Mouse (Mus musculus) adrenal gland, adult 18-20 months (tissue): ENCODE measurements around the gene Ank3. TPM values are rescaled to one million over a fixed set of nuclear protein-coding genes. Genes with fewer than 3 reads are reported as not detected.
A peak's percentile ranks its signal among the peaks of the same experiment; 100 is the strongest.

Source experiments
- DNase-seq, 2 experiments: peaks; one replicate each; pipeline ENCODE4 v3.0.0; 2021 to 2022; ENCODE audit warnings: low spot score in 2 of 2
- total RNA-seq, 2 experiments: library from RNA; stranded (reverse); gene quantifications; 1 replicate in 1 of 2; 2 replicates in 1 of 2; pipeline ENCODE4 v1.2.3; 2021

The Ank3 gene
- total RNA-seq, 2 experiments from 2014 or later = 10.1 to 11.7 TPM

GRCm38 (mm10) chr10:69919746-69920145 is 521.2 kb downstream of the Ank3 start:
- no peak for DNase-seq

- DNase-seq = no peak
Measured at GRCm38 (mm10) chr10:69922076-69922475, 523.5 kb downstream of the Ank3 start.

GRCm38 (mm10) chr10:69923801-69924200 is 525.2 kb downstream of the Ank3 start:
- no peak for DNase-seq

- no peak for DNase-seq
Measured at GRCm38 (mm10) chr10:69924321-69924720, 525.7 kb downstream of the Ank3 start.

- no peak for DNase-seq
Measured at GRCm38 (mm10) chr10:69924845-69925244, 526.3 kb downstream of the Ank3 start.

- peak in 1 of 2 experiments; percentile 21 for DNase-seq
Measured at GRCm38 (mm10) chr10:69925285-69926157, 526.9 kb downstream of the Ank3 start.

GRCm38 (mm10) chr10:69926158-69926882 is 527.7 kb downstream of the Ank3 start:
- DNase-seq = no peak

- no peak for DNase-seq
Measured at GRCm38 (mm10) chr10:69927012-69927411, 528.4 kb downstream of the Ank3 start.

- DNase-seq = no peak
Measured at GRCm38 (mm10) chr10:69928358-69928757, 529.8 kb downstream of the Ank3 start.

GRCm38 (mm10) chr10:69930503-69930902 is 531.9 kb downstream of the Ank3 start:
- DNase-seq = no peak

GRCm38 (mm10) chr10:69936443-69937067 is 538.0 kb downstream of the Ank3 start:
- DNase-seq = no peak

- no peak for DNase-seq
Measured at GRCm38 (mm10) chr10:69937291-69937921, 538.8 kb downstream of the Ank3 start.

GRCm38 (mm10) chr10:69939144-69939543 is 540.6 kb downstream of the Ank3 start:
- no peak for DNase-seq

GRCm38 (mm10) chr10:69939966-69940365 is 541.4 kb downstream of the Ank3 start:
- no peak for DNase-seq

- no peak for DNase-seq
Measured at GRCm38 (mm10) chr10:69941001-69941400, 542.4 kb downstream of the Ank3 start.

- no peak for DNase-seq
Measured at GRCm38 (mm10) chr10:69944845-69945244, 546.3 kb downstream of the Ank3 start.

GRCm38 (mm10) chr10:69945870-69946269 is 547.3 kb downstream of the Ank3 start:
- DNase-seq = no peak

- no peak for DNase-seq
Measured at GRCm38 (mm10) chr10:69946271-69946670, 547.7 kb downstream of the Ank3 start.

GRCm38 (mm10) chr10:69947093-69947492 is 548.5 kb downstream of the Ank3 start:
- DNase-seq = no peak

- no peak for DNase-seq
Measured at GRCm38 (mm10) chr10:69950236-69950918, 551.8 kb downstream of the Ank3 start.

- DNase-seq = no peak
Measured at GRCm38 (mm10) chr10:69950919-69951236, 552.3 kb downstream of the Ank3 start.
